Comparison of ENCODE assay signal across 17 mouse cellular contexts in genomic region chr13:59495839-59496238, GRCm38 (mm10).
DNase-seq lines count a peak whose midpoint lies in the region; ATAC-seq and TF ChIP-seq lines count a peak whose summit lies in the region.
"Had no signal": no experiment of that assay in that cellular context is flagged by ENCODE, and none has a peak within 500 bp of the region (broad histone marks: within the 10 kb centered on the region; RNA-seq: fewer than 3 reads in every experiment).

No protein-coding gene starts in this region.

- no peaks in the 10 kb centered on the region for H3K9me3 ChIP-seq in forebrain, embryonic 11.5 days (ENCODE audit: control insufficient read depth, low read length)
- 0 out of 2 replicates have a peak, but pooled peaks cover 7% of the 10 kb centered on the region for H3K9me3 ChIP-seq in forebrain, embryonic 13.5 days (replicated peaks)
- 0 out of 2 replicates have a peak, but pooled peaks cover 6% of the 10 kb centered on the region for H3K9me3 ChIP-seq in midbrain, embryonic 12.5 days
- no peaks in the 10 kb centered on the region for H3K9me3 ChIP-seq in stomach, postnatal 0 days (ENCODE audit: control insufficient read depth, low read length)
- H3K9me3 ChIP-seq: kidney, embryonic 15.5 days; liver, embryonic 15.5 days had no signal

- no peaks in the 10 kb centered on the region for H3K27me3 ChIP-seq in forebrain, embryonic 11.5 days (ENCODE audit: control insufficient read depth, insufficient read depth, low read length)
- no peaks in the 10 kb centered on the region for H3K27me3 ChIP-seq in forebrain, embryonic 13.5 days
- H3K27me3 ChIP-seq in thymus, adult 2 months (ENCODE audit: control insufficient read depth, insufficient read depth, low read length): no peaks in the 10 kb centered on the region
- no peaks in the 10 kb centered on the region for H3K27me3 ChIP-seq in midbrain, embryonic 12.5 days
- no peaks in the 10 kb centered on the region for H3K27me3 ChIP-seq in stomach, postnatal 0 days (ENCODE audit: control insufficient read depth, insufficient read depth, low read length)
- H3K27me3 ChIP-seq: heart, embryonic 13.5 days; kidney, embryonic 15.5 days; liver, embryonic 15.5 days; Patski had no signal

- peak; percentile 54 for DNase-seq in forebrain, embryonic 11.5 days (ENCODE audit: low spot score)
- DNase-seq in thymus, postnatal 4 days: peak; percentile 30
- no peak for DNase-seq in thymus, adult 2 months
- DNase-seq in stomach, postnatal 0 days (ENCODE audit: low spot score): no peak
- DNase-seq in cerebellum, postnatal 25 days: no peak
- DNase-seq: cerebellum, adult 11 months; gastrocnemius, postnatal 14 days; left cerebral cortex, postnatal 4 days; right cerebral cortex, adult 18-20 months had no signal

- TF ChIP-seq EP300 in stomach, postnatal 0 days (optimal IDR thresholded peaks at IDR 0.05): no peak

- H3K4me1 ChIP-seq in forebrain, embryonic 11.5 days (replicated peaks; ENCODE audit: control insufficient read depth, insufficient read depth, low read length): no peaks in the 10 kb centered on the region
- H3K4me1 ChIP-seq in forebrain, embryonic 13.5 days: 0 out of 2 replicates have a peak, but pooled peaks cover 5% of the 10 kb centered on the region
- no peaks in the 10 kb centered on the region for H3K4me1 ChIP-seq in thymus, adult 2 months (replicated peaks; ENCODE audit: control insufficient read depth, insufficient read depth, low read length)
- peaks cover 5% of the 10 kb centered on the region for H3K4me1 ChIP-seq in midbrain, embryonic 12.5 days
- H3K4me1 ChIP-seq in stomach, postnatal 0 days (replicated peaks; ENCODE audit: control insufficient read depth, insufficient read depth): no peaks in the 10 kb centered on the region

- TF ChIP-seq CTCF in thymus, adult 2 months (IDR thresholded peaks at IDR 0.05; ENCODE audit: borderline replicate concordance, control insufficient read depth, extremely low read depth, insufficient read depth, low read length, poor library complexity): no peak
- no peak for TF ChIP-seq CTCF in stomach, postnatal 0 days (IDR thresholded peaks at IDR 0.05; ENCODE audit: low read depth)

- no peak for ATAC-seq in forebrain, embryonic 11.5 days (replicated peaks; ENCODE audit: low FRiP score)
- ATAC-seq in forebrain, embryonic 13.5 days: no peak
- ATAC-seq in midbrain, embryonic 12.5 days (ENCODE audit: low FRiP score, low read depth): 0 out of 2 replicates have a peak, but pooled peaks have one; percentile 41
- no peak for ATAC-seq in stomach, postnatal 0 days (ENCODE audit: low FRiP score, low TSS enrichment)
- no peak for ATAC-seq in erythroid progenitor cell, adult 5-6 weeks (replicated peaks; ENCODE audit: low FRiP score, poor library complexity, severe bottlenecking)
- ATAC-seq: Patski had no signal

- no peak overlapping the region for H3K9ac ChIP-seq in forebrain, embryonic 11.5 days (ENCODE audit: low read length)
- no peak overlapping the region for H3K9ac ChIP-seq in forebrain, embryonic 13.5 days
- H3K9ac ChIP-seq in midbrain, embryonic 12.5 days (replicated peaks): no peak overlapping the region
- H3K9ac ChIP-seq in stomach, postnatal 0 days (ENCODE audit: low read length): peak overlapping the region; percentile 8; the same call in 1 of the 2 replicates
- H3K9ac ChIP-seq: heart, embryonic 13.5 days; kidney, embryonic 15.5 days; liver, embryonic 15.5 days had no signal

- no peak overlapping the region for H3K4me2 ChIP-seq in forebrain, embryonic 11.5 days (ENCODE audit: low read depth, low read length, severe bottlenecking)
- no peak overlapping the region for H3K4me2 ChIP-seq in forebrain, embryonic 13.5 days
- no peak overlapping the region for H3K4me2 ChIP-seq in midbrain, embryonic 12.5 days (replicated peaks)
- H3K4me2 ChIP-seq in stomach, postnatal 0 days (replicated peaks; ENCODE audit: low read depth): no peak overlapping the region
- H3K4me2 ChIP-seq: heart, embryonic 13.5 days; kidney, embryonic 15.5 days; liver, embryonic 15.5 days had no signal

- H3K27ac ChIP-seq in forebrain, embryonic 11.5 days (ENCODE audit: low read depth, low read length): no peak overlapping the region
- no peak overlapping the region for H3K27ac ChIP-seq in forebrain, embryonic 13.5 days
- H3K27ac ChIP-seq in thymus, adult 2 months (ENCODE audit: control insufficient read depth, insufficient read depth, low read length): no peak overlapping the region
- H3K27ac ChIP-seq in midbrain, embryonic 12.5 days (replicated peaks): peak overlapping the region; percentile 67
- no peak overlapping the region for H3K27ac ChIP-seq in stomach, postnatal 0 days (replicated peaks)
- H3K27ac ChIP-seq: heart, embryonic 13.5 days; kidney, embryonic 15.5 days; layer of hippocampus, adult 2 months; liver, embryonic 15.5 days had no signal

- 27% methylated on average over 8 of the region's 8 CpGs for WGBS in forebrain, embryonic 11.5 days
- WGBS in forebrain, embryonic 13.5 days: 33% methylated on average over 8 of the region's 8 CpGs
- WGBS in thymus, adult 2 months: 50% methylated on average over 8 of the region's 8 CpGs
- WGBS in midbrain, embryonic 12.5 days: 24% methylated on average over 8 of the region's 8 CpGs
- 39% methylated on average over 8 of the region's 8 CpGs for WGBS in stomach, postnatal 0 days

- no peak for TF ChIP-seq POLR2A in thymus, adult 2 months (IDR thresholded peaks at IDR 0.05; ENCODE audit: control insufficient read depth, extremely low read depth, insufficient read depth, low read length, poor library complexity)

- H3K4me3 ChIP-seq in forebrain, embryonic 11.5 days (ENCODE audit: low read depth, low read length): no peak overlapping the region
- H3K4me3 ChIP-seq in forebrain, embryonic 13.5 days: no peak overlapping the region
- no peak overlapping the region for H3K4me3 ChIP-seq in thymus, adult 2 months (ENCODE audit: control insufficient read depth, insufficient read depth, low read length)
- no peak overlapping the region for H3K4me3 ChIP-seq in midbrain, embryonic 12.5 days
- H3K4me3 ChIP-seq in stomach, postnatal 0 days (ENCODE audit: low read depth, low read length): no peak overlapping the region
- H3K4me3 ChIP-seq: heart, embryonic 13.5 days; kidney, embryonic 15.5 days; layer of hippocampus, adult 2 months; liver, embryonic 15.5 days had no signal

- H3K36me3 ChIP-seq in forebrain, embryonic 11.5 days (ENCODE audit: control insufficient read depth, insufficient read depth, low read length): no peaks in the 10 kb centered on the region
- peaks cover 32% of the 10 kb centered on the region for H3K36me3 ChIP-seq in forebrain, embryonic 13.5 days (ENCODE audit: poor library complexity, severe bottlenecking)
- peaks cover 10% of the 10 kb centered on the region for H3K36me3 ChIP-seq in thymus, adult 2 months (ENCODE audit: control insufficient read depth, insufficient read depth, low read length)
- peaks cover 24% of the 10 kb centered on the region for H3K36me3 ChIP-seq in midbrain, embryonic 12.5 days
- peaks cover 11% of the 10 kb centered on the region; the same call in 1 of the 2 replicates for H3K36me3 ChIP-seq in stomach, postnatal 0 days (ENCODE audit: control insufficient read depth, insufficient read depth, low read length)

Comparison
In these comparisons a context has a peak if more than half of its experiments do, and no peak if none do; other contexts are left out.
1. DNase-seq: peak in forebrain, embryonic 11.5 days (single experiment) and thymus, postnatal 4 days (single experiment); none in thymus, adult 2 months (single experiment), stomach, postnatal 0 days (single experiment) and cerebellum, postnatal 25 days (0 of 2).